Mouse (Mus musculus) megakaryocyte, embryonic 14.5 days (primary cell): ENCODE measurements around the gene Sirt4.

Source experiments
- FLI1 ChIP-seq: IDR thresholded peaks from 2 replicates; pipeline ENCODE4 v1.6.1; 2012; ENCODE audit warnings: low read length, inconsistent platforms, mixed read lengths
- GATA1 ChIP-seq: IDR thresholded peaks from 3 replicates; pipeline ENCODE4 v1.6.1; 2012; ENCODE audit warnings: mixed read lengths, low read length, inconsistent platforms, borderline replicate concordance

DNA sequence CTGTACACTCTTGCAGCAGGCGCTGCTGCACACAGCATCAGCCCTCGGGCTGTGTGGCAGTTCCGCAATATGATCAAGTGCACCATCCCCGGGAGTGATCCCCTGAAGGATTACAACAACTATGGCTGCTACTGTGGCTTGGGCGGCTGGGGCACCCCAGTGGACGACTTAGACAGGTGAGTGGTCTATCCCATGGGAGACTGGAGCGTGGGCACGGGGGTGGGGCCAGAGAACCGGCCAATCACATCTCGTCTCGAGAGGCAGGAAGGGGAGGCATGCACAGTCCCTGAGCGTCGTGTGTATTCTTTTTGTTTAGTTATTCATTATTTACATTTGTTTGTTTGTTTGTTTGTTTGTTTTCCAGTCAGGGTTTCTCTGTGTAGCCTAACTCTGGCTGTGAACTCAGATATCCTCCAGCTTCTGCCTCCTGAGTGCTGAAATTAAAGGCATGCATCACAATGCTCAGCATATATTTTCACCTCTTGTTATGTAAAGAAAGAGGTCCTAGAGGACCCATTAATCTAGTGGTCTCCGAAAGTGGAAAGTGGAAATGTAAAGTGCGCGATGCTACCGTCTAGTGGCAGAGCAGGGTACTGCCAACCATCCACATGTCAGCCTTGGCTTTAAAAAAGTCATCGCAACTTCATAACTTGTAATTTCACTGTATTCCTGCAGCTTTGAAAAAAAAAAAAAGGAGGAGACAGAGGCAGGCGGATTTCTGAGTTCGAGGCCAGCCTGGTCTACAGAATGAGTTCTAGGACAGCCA is 13.6 kb downstream of the Sirt4 start:
- no peak for TF ChIP-seq GATA1
- TF ChIP-seq FLI1: no peak
